Mouse (Mus musculus): Measurements from ENCODE around the gene Adgrv1.

Gene Adgrv1

DNA sequence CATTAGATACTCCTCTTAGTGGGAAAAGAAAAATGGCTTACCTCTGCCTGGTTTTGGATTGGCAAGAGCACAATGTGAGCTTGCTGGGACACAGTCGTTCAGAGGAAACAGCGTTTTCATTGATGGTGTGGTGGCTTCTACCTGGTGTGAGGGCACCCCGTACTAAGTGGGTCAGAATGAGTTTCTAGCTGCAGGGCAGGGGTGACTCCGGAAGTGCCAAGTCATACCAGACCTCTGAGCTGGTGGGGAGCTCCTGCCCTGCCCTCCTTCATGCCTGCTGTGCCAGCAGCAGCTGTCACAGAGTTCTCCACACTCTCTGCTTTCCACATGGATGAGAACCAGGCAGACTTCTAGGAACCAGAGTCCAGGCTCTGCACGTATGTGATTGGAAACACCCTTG, 582.0 kb downstream of the Adgrv1 start:
- no peak for DNase-seq (ENCODE audit: low read depth)

DNA sequence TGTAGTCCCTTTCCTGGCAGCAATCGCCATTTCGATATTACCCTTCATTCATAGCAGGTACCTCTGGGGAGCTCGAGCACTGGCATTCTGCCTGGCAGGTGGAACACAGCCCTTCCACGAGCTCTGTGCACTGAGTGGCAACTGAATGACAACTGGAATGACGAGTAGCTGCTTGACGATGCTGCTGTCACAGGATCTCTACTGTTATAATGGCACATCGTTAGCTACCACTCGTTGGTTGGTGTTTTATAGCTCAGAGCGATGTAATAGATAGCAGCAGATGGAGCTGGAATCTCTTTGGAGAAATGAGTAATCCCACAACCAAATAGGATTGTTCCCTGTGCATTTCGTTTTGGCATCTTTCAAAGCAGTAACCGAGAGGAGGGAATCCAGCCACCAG, 587.6 kb downstream of the Adgrv1 start:
- DNase-seq (ENCODE audit: low read depth) = no peak
